9 mouse cellular contexts compared by ENCODE assay signal in genomic region chr19:26181774-26182173, GRCm38 (mm10).
A peak's percentile ranks its signal among the peaks of the same experiment; 100 is the strongest.
DNase-seq lines count a peak whose midpoint lies in the region; TF ChIP-seq lines count a peak whose summit lies in the region.
"Had no signal": no experiment of that assay in that cellular context is flagged by ENCODE, and none has a peak within 500 bp of the region (broad histone marks: within the 10 kb centered on the region; RNA-seq: fewer than 3 reads in every experiment).

No protein-coding gene starts in this region.

- no peaks in the 10 kb centered on the region for H3K27me3 ChIP-seq in cerebellum, adult 2 months (ENCODE audit: control insufficient read depth, insufficient read depth, low read length)

- H3K4me1 ChIP-seq in cerebellum, adult 2 months (ENCODE audit: control insufficient read depth, insufficient read depth, low read length): no peaks in the 10 kb centered on the region

- no peak for DNase-seq in cerebellum, adult 2 months
- no peak for DNase-seq in cerebellum, adult 9-10 months
- DNase-seq in left cerebral cortex, adult 18-20 months (ENCODE audit: low spot score in 2 of 2): peak; percentile 3 to 10
- no peak for DNase-seq in left cerebral cortex, adult 9 months (ENCODE audit: low spot score in 2 of 2)
- peak; percentile 25 for DNase-seq in NIH3T3 (ENCODE audit: low read depth)
- peak; percentile 10 for DNase-seq in hindlimb bud, embryonic 11.5 days (ENCODE audit: extremely low spot score, low read depth, low spot score)
- no peak for DNase-seq in c-Kit-positive CD71-positive TER-119-positive erythroid progenitor cells, embryonic 14.5 days (ENCODE audit: low spot score)
- no peak for DNase-seq in spleen, adult 18-20 months

- H3K27ac ChIP-seq in cerebellum, adult 2 months (ENCODE audit: insufficient read depth, low read length): no peak overlapping the region
- H3K27ac ChIP-seq: macrophage had no signal

- WGBS in cerebellum, adult 2 months: 25% methylated on average over 4 of the region's 4 CpGs

- no peak overlapping the region for H3K4me3 ChIP-seq in cerebellum, adult 2 months (replicated peaks; ENCODE audit: insufficient read depth, low read depth, low read length)

- TF ChIP-seq CTCF in cerebellum, adult 2 months (IDR thresholded peaks at IDR 0.05; ENCODE audit: borderline replicate concordance, insufficient read depth, low read depth, low read length): peak; percentile 27; the same call in 1 of the 2 replicates

- TF ChIP-seq POLR2A in cerebellum, adult 2 months (IDR thresholded peaks at IDR 0.05; ENCODE audit: borderline replicate concordance, insufficient read depth, low read length): no peak

Comparison
In these comparisons a context has a peak if more than half of its experiments do, and no peak if none do; other contexts are left out.
1. DNase-seq: peak in left cerebral cortex, adult 18-20 months (2 of 2), NIH3T3 (single experiment) and hindlimb bud, embryonic 11.5 days (single experiment); none in cerebellum, adult 2 months (0 of 2), cerebellum, adult 9-10 months (single experiment), left cerebral cortex, adult 9 months (0 of 2), c-Kit-positive CD71-positive TER-119-positive erythroid progenitor cells, embryonic 14.5 days (single experiment) and spleen, adult 18-20 months (0 of 2).